Mouse (Mus musculus) spleen, postnatal 36 days (tissue): ENCODE results near the gene Inhbe.

Experiments
- DNase-seq, 2 experiments: peaks; one replicate each; pipeline ENCODE4 v3.0.0; 2022; ENCODE audit warnings: low spot score in 2 of 2, mixed read lengths in 1 of 2

Inhbe gene

GRCm38 (mm10) chr10:127346173-127346572 is 8.0 kb downstream of the Inhbe start:
- no peak for DNase-seq

DNA sequence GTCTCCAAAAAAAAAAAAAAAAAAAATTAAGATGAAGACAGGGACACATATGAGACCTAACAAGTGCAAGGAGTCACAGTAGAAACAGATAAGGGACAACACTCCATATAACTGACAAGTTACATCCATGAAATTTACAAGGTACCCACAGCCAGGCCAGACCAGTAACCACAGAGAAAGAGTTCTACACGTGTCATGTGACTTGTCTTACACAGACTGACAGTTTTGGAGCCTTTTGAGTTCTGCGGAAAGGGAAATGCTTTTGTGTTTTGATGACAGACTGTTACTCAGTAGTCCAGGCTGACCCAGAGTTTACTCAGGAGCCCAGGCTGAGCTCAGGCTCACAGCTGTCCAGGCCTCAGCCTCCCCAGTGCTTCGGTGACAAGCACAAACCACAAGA is 11.2 kb downstream of the Inhbe start:
- no peak for DNase-seq

- DNase-seq, result peak; percentile 61 to 75
Measured at GRCm38 (mm10) chr10:127341891-127342639, 12.1 kb downstream of the Inhbe start, which contains the start of gene Gli1. Gene Gli1, minus strand, starts transcription at chr10:127341974.

GRCm38 (mm10) chr10:127341360-127341690 is 12.9 kb downstream of the Inhbe start:
- DNase-seq, result no peak

GRCm38 (mm10) chr10:127340577-127341359 is 13.4 kb downstream of the Inhbe start:
- DNase-seq, result no peak

- no peak for DNase-seq
Measured at GRCm38 (mm10) chr10:127339683-127340576, 14.3 kb downstream of the Inhbe start.

DNA sequence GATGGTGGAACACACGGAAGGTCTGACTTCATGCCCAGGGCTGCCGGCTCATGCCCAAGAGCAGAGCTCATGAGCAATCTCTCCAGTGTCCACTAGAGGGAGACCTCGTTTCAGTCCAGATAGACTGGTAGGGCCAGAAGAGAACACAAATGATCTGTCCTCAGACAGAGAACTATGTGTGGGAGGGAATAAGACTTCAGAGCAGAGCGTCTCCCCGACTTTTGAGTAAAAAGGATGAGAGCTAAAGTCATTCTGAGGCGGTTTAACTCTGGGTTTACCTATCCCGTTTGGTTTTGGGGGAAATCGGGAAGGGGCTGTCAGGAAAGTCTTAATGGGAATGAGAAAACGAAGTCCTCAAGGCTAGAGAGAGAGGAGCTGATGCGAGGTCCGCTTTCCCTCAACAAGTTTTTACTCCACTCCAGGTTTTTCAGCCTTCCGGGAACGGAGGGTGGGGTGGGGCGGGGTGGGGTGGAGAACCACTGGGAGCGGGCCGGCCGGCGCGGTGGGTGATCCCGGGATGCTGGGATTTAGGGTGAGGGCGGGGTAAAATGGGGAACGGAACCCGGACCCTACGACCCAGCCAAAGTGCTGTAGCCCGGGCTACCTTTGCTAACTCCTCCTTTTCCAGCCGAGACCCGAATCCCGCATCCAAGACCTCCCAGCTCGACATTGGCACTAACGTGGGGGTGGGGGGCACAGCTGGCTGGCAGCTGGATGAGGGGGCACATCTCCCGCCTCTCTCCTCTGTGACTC is 15.1 kb downstream of the Inhbe start:
- DNase-seq, result peak; percentile 83 to 84

DNA sequence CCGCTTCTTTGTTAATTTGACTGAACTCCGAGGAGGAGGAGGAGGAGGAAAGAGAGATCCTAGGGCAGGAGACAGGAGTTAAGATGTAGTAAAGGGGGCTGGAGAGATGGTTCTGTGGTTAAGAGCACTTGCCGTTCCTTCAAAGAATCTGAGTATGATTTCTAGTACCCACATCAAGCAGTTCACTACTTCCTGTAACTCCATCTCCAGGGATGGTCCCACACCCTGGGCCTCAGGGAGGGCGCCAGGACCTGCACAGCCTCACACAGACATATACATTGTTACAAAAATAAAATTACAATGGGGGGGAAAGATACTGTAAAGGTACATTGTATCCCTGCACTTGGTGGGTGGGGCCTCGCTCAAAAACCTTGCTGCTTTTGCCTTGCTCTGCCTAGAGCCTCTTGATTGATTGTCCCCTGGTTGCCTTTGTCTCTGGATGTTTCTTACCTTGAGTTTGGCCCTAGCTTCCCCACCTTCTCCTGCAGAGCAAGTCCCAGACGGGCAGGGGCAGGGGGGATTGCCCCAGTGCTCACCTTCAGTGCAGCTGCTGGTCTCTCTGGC is 16.6 kb downstream of the Inhbe start:
- DNase-seq, result no peak

DNA sequence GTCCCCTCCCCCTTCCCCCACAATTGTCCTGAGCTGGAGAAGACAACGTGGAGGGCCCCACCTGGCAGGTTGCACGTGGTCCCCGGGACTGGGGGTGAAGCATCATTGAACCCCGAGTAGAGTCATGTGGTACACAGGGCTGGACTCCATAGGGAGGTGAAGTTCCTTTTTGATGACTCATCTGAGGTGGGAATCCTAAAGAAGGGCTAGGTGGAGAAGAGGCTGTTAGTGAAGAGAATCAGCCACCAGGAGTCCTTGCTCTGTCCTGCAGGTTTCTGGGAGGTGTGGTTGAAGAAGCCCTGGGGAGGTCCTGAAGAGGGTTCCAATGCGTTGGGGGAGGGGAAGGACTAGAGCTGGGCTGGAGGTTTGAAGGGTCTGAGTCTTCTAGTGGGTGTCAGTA is 17.3 kb downstream of the Inhbe start:
- no peak for DNase-seq

GRCm38 (mm10) chr10:127335271-127335670 is 18.9 kb downstream of the Inhbe start:
- DNase-seq, result no peak

- DNase-seq, result no peak
Measured at GRCm38 (mm10) chr10:127333152-127333551, 21.1 kb downstream of the Inhbe start.

DNA sequence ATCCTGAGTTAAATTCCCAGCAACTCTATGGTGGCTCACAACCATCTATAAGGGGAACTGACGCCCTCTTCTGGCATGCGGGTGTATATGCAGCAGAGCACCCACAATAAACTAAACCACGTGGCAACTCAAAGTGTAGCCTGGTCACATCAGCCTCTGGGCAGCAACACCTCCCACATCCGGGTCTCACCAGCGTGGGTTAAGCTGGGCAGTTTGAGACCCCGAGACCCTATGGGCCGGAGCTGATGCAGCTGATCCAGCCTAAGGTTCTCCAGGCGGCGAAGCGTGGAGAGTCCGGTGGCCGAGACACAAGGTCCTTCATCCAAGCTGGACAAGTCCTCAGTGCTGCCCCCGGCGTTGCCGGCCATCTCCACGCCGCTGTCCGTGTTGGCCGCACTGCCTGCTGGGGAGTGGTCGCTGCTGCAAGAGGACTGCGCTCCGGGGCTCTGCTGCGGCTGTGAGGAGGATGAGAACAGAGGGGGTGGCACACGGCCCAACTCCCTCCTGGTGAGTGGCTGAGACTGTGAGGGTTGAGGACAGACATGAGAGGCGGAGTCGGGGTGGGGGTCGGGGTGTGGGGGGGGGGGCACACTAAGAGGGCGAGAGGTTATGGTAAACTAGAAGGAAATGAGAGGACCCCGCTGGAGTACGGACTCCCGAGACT is 21.9 kb downstream of the Inhbe start:
- DNase-seq, result no peak

- no peak for DNase-seq
Measured at GRCm38 (mm10) chr10:127330212-127330611, 24.0 kb downstream of the Inhbe start.

DNA sequence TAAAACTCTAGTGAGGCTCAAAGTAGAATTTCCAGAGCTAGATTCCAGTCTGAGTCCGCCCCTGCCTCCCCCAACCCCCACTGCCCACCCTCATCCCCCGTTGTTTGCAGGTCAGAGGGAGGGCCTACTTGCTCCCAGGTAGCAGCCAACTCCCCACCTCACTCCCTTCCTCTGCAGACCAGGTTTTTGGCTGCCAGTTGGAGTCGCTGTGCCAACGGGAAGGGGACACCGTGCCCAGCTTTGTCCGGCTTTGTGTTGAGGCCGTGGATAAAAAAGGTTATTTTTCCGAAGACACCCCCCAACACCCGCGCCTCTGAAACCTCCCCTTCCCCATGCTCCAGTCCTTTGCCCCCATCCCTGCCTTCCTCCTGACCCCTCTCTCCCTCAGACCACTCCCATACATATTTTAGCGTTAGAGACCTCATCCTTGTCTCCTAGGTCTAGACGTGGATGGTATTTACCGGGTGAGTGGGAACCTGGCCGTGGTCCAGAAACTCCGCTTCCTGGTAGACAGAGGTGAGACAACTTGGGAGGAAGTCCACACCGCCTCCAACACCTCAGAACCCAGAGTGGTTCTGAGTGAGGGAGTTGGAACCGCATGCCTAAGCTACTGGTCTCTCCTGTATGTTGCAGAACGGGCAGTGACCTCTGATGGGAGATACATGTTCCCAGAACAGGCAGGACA is 26.6 kb downstream of the Inhbe start:
- no peak for DNase-seq

DNA sequence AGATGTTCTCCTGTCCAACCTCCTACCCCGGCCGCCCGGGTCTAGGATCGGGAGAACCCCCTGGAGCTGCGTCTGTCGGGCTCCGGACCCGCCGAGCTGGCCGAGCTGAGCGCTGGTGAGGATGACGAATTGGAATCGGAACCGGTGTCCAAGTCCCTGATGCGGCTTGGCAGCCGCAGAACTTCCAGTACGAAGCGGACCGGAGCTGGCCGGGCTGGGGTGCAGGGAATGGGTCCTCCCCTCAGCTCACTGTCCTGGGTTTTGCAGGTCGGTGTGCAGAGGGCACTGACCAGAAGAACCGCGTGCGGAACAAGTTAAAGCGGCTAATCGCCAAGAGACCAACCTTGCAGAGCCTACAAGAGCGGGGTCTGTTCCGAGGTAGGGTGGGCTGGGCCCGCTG is 27.4 kb downstream of the Inhbe start:
- DNase-seq, result no peak

- peak; percentile 53 to 61 for DNase-seq
Measured at GRCm38 (mm10) chr10:127326017-127326801, 28.0 kb downstream of the Inhbe start.

DNA sequence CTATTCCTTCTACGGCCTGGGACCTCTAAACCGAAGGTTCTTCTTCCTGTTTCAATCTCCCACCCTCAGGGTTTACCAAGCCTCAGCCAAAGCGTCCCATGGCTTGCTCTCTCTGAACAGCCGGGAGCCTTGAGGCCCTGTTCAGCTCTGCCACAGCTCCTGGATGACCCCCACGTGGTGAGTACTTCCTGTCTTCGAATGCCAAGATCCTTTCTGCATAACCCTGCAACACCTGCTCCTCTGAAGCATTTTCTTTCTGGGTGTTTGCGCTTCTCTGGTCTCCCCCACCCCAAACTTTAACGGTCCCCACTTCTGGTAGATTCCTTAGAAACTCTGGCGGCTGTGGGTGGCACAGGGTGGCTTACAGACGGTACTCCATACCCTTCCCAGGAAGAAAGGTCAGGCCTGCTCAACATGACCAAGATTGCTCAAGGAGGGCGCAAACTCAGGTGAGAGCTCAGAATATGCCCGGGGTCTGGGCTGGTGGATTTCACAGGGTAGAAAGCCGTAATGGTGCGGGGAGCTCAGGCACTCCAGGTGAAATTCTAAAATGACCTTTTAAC is 28.7 kb downstream of the Inhbe start:
- DNase-seq, result no peak

GRCm38 (mm10) chr10:127324495-127324894 is 29.7 kb downstream of the Inhbe start:
- peak; percentile 87 to 90 for DNase-seq
